Mouse (Mus musculus) CH12.LX (cell line): ENCODE measurements around the gene Atp8b4. TPM values are rescaled to one million over a fixed set of nuclear protein-coding genes. Genes with fewer than 3 reads are reported as not detected.

ENCODE experiments used
- DNase-seq: peaks from one replicate; pipeline ENCODE4 v3.0.0-alpha.2; 2013; ENCODE audit errors: extremely low read depth
- H3K27ac ChIP-seq: 2 replicates; pipeline ENCODE4 v1.5.1; 2012; ENCODE audit warnings: low read depth, mild to moderate bottlenecking, control low read depth, moderate library complexity; ENCODE audit not compliant: insufficient read depth
- H3K27me3 ChIP-seq: replicated peaks from 2 replicates; pipeline ENCODE3; 2012; ENCODE audit warnings: inconsistent platforms
- H3K36me3 ChIP-seq, 2 experiments: replicated peaks in 1 of 2; 2 replicates each; pipeline versions ENCODE3 to v1.6.1; 2012; ENCODE audit warnings: inconsistent platforms in 1 of 2, low read length in 1 of 2, mild to moderate bottlenecking in 1 of 2, mixed read lengths in 1 of 2, moderate library complexity in 1 of 2; ENCODE audit not compliant: control insufficient read depth in 1 of 2, insufficient read depth in 1 of 2
- H3K4me1 ChIP-seq, 2 experiments: 2 replicates each; pipeline ENCODE4 v1.6.1; 2012; ENCODE audit warnings: inconsistent platforms in 1 of 2, moderate library complexity in 1 of 2; ENCODE audit not compliant: insufficient read depth in 2 of 2, control insufficient read depth in 1 of 2
- H3K4me2 ChIP-seq: 2 replicates; pipeline ENCODE4 v1.6.1; 2012; ENCODE audit warnings: low read depth, mild to moderate bottlenecking, control low read depth; ENCODE audit not compliant: poor library complexity, insufficient read depth, severe bottlenecking
- H3K4me3 ChIP-seq, 3 experiments: fragments of 150-350 bp in 1 of 3; sonication (generic) in 1 of 3; replicated peaks in 1 of 3; 2 replicates each; pipeline versions ENCODE3 to v1.5.1; 2011 to 2012; ENCODE audit warnings: low read depth in 2 of 3, low read length in 2 of 3, mild to moderate bottlenecking in 2 of 3, moderate library complexity in 2 of 3, control low read depth in 1 of 3, improper control_type of control experiment in 1 of 3, inconsistent platforms in 1 of 3, mixed read lengths in 1 of 3; ENCODE audit not compliant: poor library complexity in 1 of 3
- H3K79me2 ChIP-seq: replicated peaks from 2 replicates; pipeline ENCODE4 v1.6.1; 2012; ENCODE audit warnings: mild to moderate bottlenecking, moderate library complexity; ENCODE audit not compliant: control insufficient read depth, poor library complexity, insufficient read depth, severe bottlenecking; ENCODE audit errors: extremely low read depth
- H3K9ac ChIP-seq: 2 replicates; pipeline ENCODE4 v1.6.1; 2012; ENCODE audit warnings: low read depth, mild to moderate bottlenecking, control low read depth, moderate library complexity; ENCODE audit not compliant: insufficient read depth
- H3K9me3 ChIP-seq: replicated peaks from 2 replicates; pipeline ENCODE3; 2012; ENCODE audit warnings: low read length, inconsistent platforms, mixed read lengths
- BHLHE40 ChIP-seq: IDR thresholded peaks from 2 replicates; pipeline ENCODE4 v1.6.1; 2011; ENCODE audit warnings: mild to moderate bottlenecking, low read depth, low read length, improper control_type of control experiment
- CHD1 ChIP-seq: IDR thresholded peaks from 2 replicates; pipeline ENCODE4 v1.6.1; 2012; ENCODE audit warnings: low read depth, low read length, improper control_type of control experiment, inconsistent platforms
- CTCF ChIP-seq, 2 experiments: IDR thresholded peaks in 1 of 2; conservative IDR thresholded peaks in 1 of 2; 2 replicates each; pipeline ENCODE4 v1.5.1; 2011 to 2012; ENCODE audit warnings: low read depth in 2 of 2, low read length in 2 of 2, improper control_type of control experiment in 1 of 2, inconsistent platforms in 1 of 2, mild to moderate bottlenecking in 1 of 2, moderate library complexity in 1 of 2
- E2F4 ChIP-seq: IDR thresholded peaks from 2 replicates; pipeline ENCODE4 v1.6.1; 2011; ENCODE audit warnings: low read depth, low read length, improper control_type of control experiment; ENCODE audit not compliant: insufficient replicate concordance
- ELF1 ChIP-seq: IDR thresholded peaks from 2 replicates; pipeline ENCODE4 v1.6.1; 2014; ENCODE audit warnings: low read depth, mild to moderate bottlenecking, inconsistent platforms, low read length, improper control_type of control experiment
- GABPA ChIP-seq: IDR thresholded peaks from 2 replicates; pipeline ENCODE4 v1.6.1; 2012; ENCODE audit warnings: low read depth, low read length, improper control_type of control experiment, inconsistent platforms; ENCODE audit not compliant: insufficient replicate concordance
- HCFC1 ChIP-seq: IDR thresholded peaks from 2 replicates; pipeline ENCODE4 v1.6.1; 2012; ENCODE audit warnings: low read depth, mild to moderate bottlenecking, inconsistent platforms, low read length, improper control_type of control experiment
- IRF4 ChIP-seq: IDR thresholded peaks from 2 replicates; pipeline ENCODE4 v1.6.1; 2014; ENCODE audit warnings: low read depth, mild to moderate bottlenecking, inconsistent platforms, low read length, improper control_type of control experiment
- JUN ChIP-seq: IDR thresholded peaks from 2 replicates; pipeline ENCODE4 v1.6.1; 2011; ENCODE audit warnings: low read depth, mild to moderate bottlenecking, low read length, improper control_type of control experiment, moderate library complexity; ENCODE audit not compliant: insufficient read depth
- JUND ChIP-seq: conservative IDR thresholded peaks from 2 replicates; pipeline ENCODE4 v1.6.1; 2011; ENCODE audit warnings: low read depth, low read length, improper control_type of control experiment
- MAZ ChIP-seq: IDR thresholded peaks from 2 replicates; pipeline ENCODE4 v1.6.1; 2012; ENCODE audit warnings: low read depth, mild to moderate bottlenecking, inconsistent platforms, low read length, improper control_type of control experiment, moderate library complexity
- MXI1 ChIP-seq: IDR thresholded peaks from 2 replicates; pipeline ENCODE4 v1.6.1; 2011; ENCODE audit warnings: mild to moderate bottlenecking, low read depth, low read length, improper control_type of control experiment
- MYC ChIP-seq: IDR thresholded peaks from 2 replicates; pipeline ENCODE4 v1.6.1; 2011; ENCODE audit warnings: low read depth, mild to moderate bottlenecking, improper control_type of control experiment, low read length
- NELFE ChIP-seq: IDR thresholded peaks from 2 replicates; pipeline ENCODE4 v1.6.1; 2011; ENCODE audit warnings: low read depth, low read length, improper control_type of control experiment
- PAX5 ChIP-seq: IDR thresholded peaks from 2 replicates; pipeline ENCODE4 v1.6.1; 2012; ENCODE audit warnings: low read length, inconsistent platforms, mixed read lengths
- RAD21 ChIP-seq: IDR thresholded peaks from 2 replicates; pipeline ENCODE4 v1.6.1; 2011; ENCODE audit warnings: low read depth, mild to moderate bottlenecking, low read length, improper control_type of control experiment, moderate library complexity
- RCOR1 ChIP-seq: conservative IDR thresholded peaks from 2 replicates; pipeline ENCODE4 v1.6.1; 2012; ENCODE audit warnings: low read depth, mild to moderate bottlenecking, inconsistent platforms, low read length, improper control_type of control experiment
- SIN3A ChIP-seq: IDR thresholded peaks from 2 replicates; pipeline ENCODE4 v1.6.1; 2012; ENCODE audit warnings: low read length, improper control_type of control experiment, inconsistent platforms
- SMC3 ChIP-seq: IDR thresholded peaks from 2 replicates; pipeline ENCODE4 v1.6.1; 2011; ENCODE audit warnings: low read depth, low read length, improper control_type of control experiment
- TBP ChIP-seq: conservative IDR thresholded peaks from 2 replicates; pipeline ENCODE4 v1.6.1; 2011; ENCODE audit warnings: low read depth, low read length, improper control_type of control experiment
- TCF12 ChIP-seq: IDR thresholded peaks from 2 replicates; pipeline ENCODE4 v1.6.1; 2014; ENCODE audit warnings: low read depth, mild to moderate bottlenecking, inconsistent platforms, low read length, improper control_type of control experiment
- UBTF ChIP-seq: IDR thresholded peaks from 2 replicates; pipeline ENCODE4 v1.6.1; 2012; ENCODE audit warnings: low read depth, mild to moderate bottlenecking, inconsistent platforms, low read length, improper control_type of control experiment, moderate library complexity
- ZC3H11A ChIP-seq: IDR thresholded peaks from 2 replicates; pipeline ENCODE4 v1.6.1; 2012; ENCODE audit warnings: low read depth, mild to moderate bottlenecking, inconsistent platforms, low read length, improper control_type of control experiment
- ZKSCAN1 ChIP-seq: IDR thresholded peaks from 2 replicates; pipeline ENCODE4 v1.6.1; 2012; ENCODE audit warnings: low read depth, inconsistent platforms, low read length, improper control_type of control experiment, borderline replicate concordance
- ZMIZ1 ChIP-seq: IDR thresholded peaks from 2 replicates; pipeline ENCODE4 v1.6.1; 2012; ENCODE audit warnings: low read depth, mild to moderate bottlenecking, inconsistent platforms, low read length, improper control_type of control experiment
- dilution Hi-C: fragments of 300-500 bp; cut with MboI; formaldehyde crosslinking; loops from 2 replicates; pipeline ENCODE4 v1.14.3; 2020; ENCODE audit warnings: low sequenced_read_pairs; ENCODE audit not compliant: extremely low pct_unique_long_range_greater_than_20kb, extremely low pct_ligation_motif_present
- in situ Hi-C: fragments of 300-500 bp; cut with MboI; formaldehyde crosslinking; loops from 3 replicates; pipeline ENCODE4 v1.14.3; 2019; ENCODE audit warnings: low sequenced_read_pairs, low pct_ligation_motif_present, low pct_unique_long_range_greater_than_20kb, mixed read lengths
- polyA plus RNA-seq: library from polyadenylated mRNA; unstranded; fragments of >175 nt; gene quantifications from 2 replicates; pipeline ENCODE4 v1.2.1, GENCODE M21; 2012; ENCODE audit warnings: low read depth; ENCODE audit not compliant: insufficient read length
- total RNA-seq, 2 experiments: library from RNA; depleted of rRNA; stranded (reverse); fragments of 300-350 nt in 1 of 2; fragments of >200 nt in 1 of 2; gene quantifications; 2 replicates each; pipeline ENCODE4 v1.2.3; 2012 to 2014

Gene Atp8b4
- total and polyA plus RNA-seq, 3 experiments, result 0.50 to 1.9 (median 0.79) TPM

- no peaks in the 10 kb centered on the region for H3K9me3 ChIP-seq
- in situ Hi-C loops, result no loop called here
- no peak overlapping the region for H3K4me3 ChIP-seq
- no peaks in the 10 kb centered on the region for H3K36me3 ChIP-seq
- H3K27ac ChIP-seq, result no peak overlapping the region
- DNase-seq, result no peak
- H3K27me3 ChIP-seq, result no peaks in the 10 kb centered on the region
- no peak overlapping the region for H3K9ac ChIP-seq
- no peaks in the 10 kb centered on the region for H3K79me2 ChIP-seq
- TF ChIP-seq HCFC1, result no peak
- no peak for TF ChIP-seq CHD1
- no peak for TF ChIP-seq RAD21
- TF ChIP-seq ZMIZ1, result no peak
- TF ChIP-seq CTCF (conservative IDR thresholded peaks at IDR 0.05 in 1 of 2, IDR thresholded peaks at IDR 0.05 in 1 of 2; ENCODE audit: low read depth in 2 of 2, low read length in 2 of 2), result no peak
- TF ChIP-seq GABPA, result no peak
- TF ChIP-seq TCF12, result no peak
- TF ChIP-seq PAX5, result no peak
- no peak for TF ChIP-seq SMC3
- TF ChIP-seq, all 38 proteins: peak for 0
- peaks cover 9 to 23% of the 10 kb centered on the region in 2 experiments for H3K4me1 ChIP-seq
- dilution Hi-C loops, result no loop called here
- H3K4me2 ChIP-seq, result no peak overlapping the region
Observed at GRCm38 (mm10) chr2:126472836-126473235, 27.6 kb downstream of the Atp8b4 start.

- no peak for DNase-seq
- Histone ChIP-seq H3K4me2 (no peak overlapping the region), H3K9ac (no peak overlapping the region), H3K27ac (no peak overlapping the region), H3K4me3 (no peak overlapping the region), H3K4me1 (peaks cover 3 to 16% of the 10 kb centered on the region in 2 experiments; a peak in 3 of 4 replicates), H3K36me3 (no peaks in the 10 kb centered on the region), H3K79me2 (no peaks in the 10 kb centered on the region), H3K27me3 (no peaks in the 10 kb centered on the region), H3K9me3 (no peaks in the 10 kb centered on the region)
- in situ Hi-C loops, result no loop called here
- TF ChIP-seq BHLHE40 (no peak), JUND (no peak), ZKSCAN1 (no peak), MXI1 (no peak), MYC (no peak), ELF1 (no peak), E2F4 (no peak), MAZ (no peak), RCOR1 (no peak), CTCF (conservative IDR thresholded peaks at IDR 0.05 in 1 of 2, IDR thresholded peaks at IDR 0.05 in 1 of 2; ENCODE audit: low read depth in 2 of 2, low read length in 2 of 2) (no peak), SMC3 (no peak), SIN3A (no peak), ZMIZ1 (no peak), UBTF (no peak), TBP (no peak), IRF4 (no peak), JUN (no peak), ZC3H11A (no peak), GABPA (no peak), NELFE (no peak)
- dilution Hi-C loops, result no loop called here
Observed at GRCm38 (mm10) chr2:126467790-126468189, 32.7 kb downstream of the Atp8b4 start.
